Comparison of ENCODE assay signal across 8 mouse cellular contexts in the genomic region with DNA sequence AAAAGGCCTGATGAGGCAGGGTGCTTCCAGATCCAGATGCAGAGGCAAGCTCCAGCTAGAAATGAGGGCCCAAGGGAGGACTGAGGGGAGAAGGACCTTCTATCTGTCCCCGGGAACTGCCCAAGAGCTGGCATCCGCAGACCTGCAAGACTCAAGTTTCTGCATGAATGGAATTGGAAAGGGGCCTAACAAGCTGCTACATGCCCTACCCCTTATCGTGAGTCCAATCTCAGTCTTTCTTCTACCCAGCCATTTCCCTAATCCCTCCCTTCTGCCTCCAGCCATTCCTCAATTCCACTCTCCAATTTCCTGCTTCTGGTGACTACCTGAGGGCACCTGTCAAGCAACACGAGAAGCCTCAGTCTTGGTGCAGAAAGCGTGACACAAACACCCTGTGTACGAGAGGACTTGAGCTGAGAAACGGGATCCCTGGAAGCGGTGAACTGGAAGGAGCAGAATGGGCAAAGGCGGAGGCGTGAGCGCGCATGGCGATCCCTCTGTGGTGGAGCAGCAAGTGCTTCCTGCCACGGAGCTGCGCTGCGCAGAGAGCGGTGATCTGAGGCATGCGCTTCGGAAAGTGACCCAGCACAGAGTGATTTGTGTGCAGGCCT. TPM values are rescaled to one million over a fixed set of nuclear protein-coding genes. Genes with fewer than 3 reads are reported as not detected.
DNase-seq lines count a peak whose midpoint lies in the region; ATAC-seq and TF ChIP-seq lines count a peak whose summit lies in the region.

No protein-coding gene starts in this region.

- no peaks in the 10 kb centered on the region for H3K36me3 ChIP-seq in ES-Bruce4 (ENCODE audit: control insufficient read depth, insufficient read depth, low read length, poor library complexity, severe bottlenecking)
- H3K36me3 ChIP-seq in forebrain, embryonic 11.5 days (ENCODE audit: control insufficient read depth, insufficient read depth, low read length) = no peaks in the 10 kb centered on the region
- no peaks in the 10 kb centered on the region for H3K36me3 ChIP-seq in stomach, postnatal 0 days (ENCODE audit: control insufficient read depth, insufficient read depth, low read length)

- no peaks in the 10 kb centered on the region for H3K9me3 ChIP-seq in ES-Bruce4 (replicated peaks; ENCODE audit: control insufficient read depth, insufficient read depth, low read length, poor library complexity, severe bottlenecking)
- no peaks in the 10 kb centered on the region for H3K9me3 ChIP-seq in forebrain, embryonic 11.5 days (ENCODE audit: control insufficient read depth, low read length)
- H3K9me3 ChIP-seq in stomach, postnatal 0 days (ENCODE audit: control insufficient read depth, low read length) = no peaks in the 10 kb centered on the region

- TF ChIP-seq EP300 in ES-Bruce4 (IDR thresholded peaks at IDR 0.05; ENCODE audit: insufficient read depth, low read depth, low read length) = no peak
- no peak for TF ChIP-seq EP300 in stomach, postnatal 0 days (optimal IDR thresholded peaks at IDR 0.05)

- TF ChIP-seq CTCF in ES-Bruce4 (IDR thresholded peaks at IDR 0.05; ENCODE audit: low read depth, low read length) = no peak
- TF ChIP-seq CTCF in stomach, postnatal 0 days (IDR thresholded peaks at IDR 0.05; ENCODE audit: low read depth) = no peak
- no peak for TF ChIP-seq CTCF in left cerebral cortex, adult 2 months (IDR thresholded peaks at IDR 0.05)

- no peak overlapping the region for H3K9ac ChIP-seq in ES-Bruce4 (ENCODE audit: low read depth, poor library complexity, severe bottlenecking)
- H3K9ac ChIP-seq in forebrain, embryonic 11.5 days (ENCODE audit: low read length) = 0 out of 2 replicates have a peak overlapping the region, but pooled peaks have one; percentile 0
- H3K9ac ChIP-seq in stomach, postnatal 0 days (ENCODE audit: low read length) = no peak overlapping the region

- intact Hi-C loops in left cerebral cortex, adult 2 months (cut with DNase I) = no loop called here

- peak overlapping the region; percentile 11 for H3K4me3 ChIP-seq in ES-Bruce4 (ENCODE audit: low read depth, low read length)
- 0 out of 2 replicates have a peak overlapping the region, but pooled peaks have one; percentile 4 for H3K4me3 ChIP-seq in forebrain, embryonic 11.5 days (ENCODE audit: low read depth, low read length)
- no peak overlapping the region for H3K4me3 ChIP-seq in stomach, postnatal 0 days (ENCODE audit: low read depth, low read length)
- H3K4me3 ChIP-seq in left cerebral cortex, adult 2 months = no peak overlapping the region

- no peak for TF ChIP-seq POLR2A in ES-Bruce4 (IDR thresholded peaks at IDR 0.05; ENCODE audit: insufficient read depth, low read length)

- WGBS in forebrain, embryonic 11.5 days = 11% methylated on average over 19 of the region's 19 CpGs
- WGBS in stomach, postnatal 0 days = 21% methylated on average over 19 of the region's 19 CpGs

- no peak for ATAC-seq in forebrain, embryonic 11.5 days (replicated peaks; ENCODE audit: low FRiP score)
- 0 out of 2 replicates have a peak, but pooled peaks have one; percentile 19 for ATAC-seq in stomach, postnatal 0 days (ENCODE audit: low FRiP score, low TSS enrichment)

- H3K27me3 ChIP-seq in ES-Bruce4 (ENCODE audit: control insufficient read depth, insufficient read depth, low read length, poor library complexity, severe bottlenecking) = no peaks in the 10 kb centered on the region
- 0 out of 2 replicates have a peak, but pooled peaks cover 2% of the 10 kb centered on the region for H3K27me3 ChIP-seq in forebrain, embryonic 11.5 days (ENCODE audit: control insufficient read depth, insufficient read depth, low read length)
- H3K27me3 ChIP-seq in stomach, postnatal 0 days (ENCODE audit: control insufficient read depth, insufficient read depth, low read length) = no peaks in the 10 kb centered on the region

- peak; percentile 74 to 79 for DNase-seq in cerebellum, postnatal 14 days
- no peak for DNase-seq in cerebellum, adult 9-10 months
- DNase-seq in forebrain, embryonic 11.5 days (ENCODE audit: low spot score) = peak; percentile 68
- peak; percentile 59 to 72 for DNase-seq in kidney, postnatal 4 days
- peak; percentile 35 for DNase-seq in stomach, postnatal 0 days (ENCODE audit: low spot score)
- DNase-seq in left cerebral cortex, adult 2 months (ENCODE audit: extremely low spot score in 1 of 2, low spot score in 2 of 2) = no peak
- DNase-seq in B cell, adult 2 months = no peak

- no peak overlapping the region for H3K27ac ChIP-seq in ES-Bruce4 (ENCODE audit: insufficient read depth, low read length)
- H3K27ac ChIP-seq in forebrain, embryonic 11.5 days (ENCODE audit: low read depth, low read length) = no peak overlapping the region
- H3K27ac ChIP-seq in stomach, postnatal 0 days (replicated peaks) = no peak overlapping the region
- no peak overlapping the region for H3K27ac ChIP-seq in left cerebral cortex, adult 2 months

- H3K4me1 ChIP-seq in ES-Bruce4 (ENCODE audit: control insufficient read depth, insufficient read depth, low read length) = peaks cover 1% of the 10 kb centered on the region
- peaks cover 2% of the 10 kb centered on the region; the same call in 1 of the 2 replicates for H3K4me1 ChIP-seq in forebrain, embryonic 11.5 days (replicated peaks; ENCODE audit: control insufficient read depth, insufficient read depth, low read length)
- no peaks in the 10 kb centered on the region for H3K4me1 ChIP-seq in stomach, postnatal 0 days (replicated peaks; ENCODE audit: control insufficient read depth, insufficient read depth)

- H3K4me2 ChIP-seq in forebrain, embryonic 11.5 days (ENCODE audit: low read depth, low read length, severe bottlenecking) = peak overlapping the region; percentile 42
- H3K4me2 ChIP-seq in stomach, postnatal 0 days (replicated peaks; ENCODE audit: low read depth) = peak overlapping the region; percentile 34; the same call in 1 of the 2 replicates

RNA-seq across cellular contexts. Expression of a gene that starts 26.9 kb away (rescaled TPM):
- 28.1 and 36.7 TPM in 2 replicates for polyA plus RNA-seq in ES-Bruce4 (2011; ENCODE audit: insufficient read depth, insufficient read length, low read depth, missing spikeins)
- 86.1 and 89.6 TPM in 2 replicates for polyA plus RNA-seq in forebrain, embryonic 11.5 days (2014; fragmentation: Nextera tagmentation; extraction: Ambion mirVana)
- polyA plus RNA-seq in stomach, postnatal 0 days (2015; fragmentation: Nextera tagmentation; extraction: Ambion mirVana) = 29.7 and 33.3 TPM in 2 replicates
- total RNA-seq in left cerebral cortex, adult 2 months (2021) = 10 to 100 TPM; 57.7 to 61.2 TPM

Comparison
In these comparisons a context has a peak if more than half of its experiments do, and no peak if none do; other contexts are left out.
1. DNase-seq: peak in cerebellum, postnatal 14 days (2 of 2), forebrain, embryonic 11.5 days (single experiment), kidney, postnatal 4 days (2 of 2) and stomach, postnatal 0 days (single experiment); none in cerebellum, adult 9-10 months (single experiment), left cerebral cortex, adult 2 months (0 of 2) and B cell, adult 2 months (0 of 2).
2. H3K4me3 ChIP-seq: peak in ES-Bruce4 (single experiment) and forebrain, embryonic 11.5 days (single experiment); none in stomach, postnatal 0 days (single experiment) and left cerebral cortex, adult 2 months (single experiment).